Mouse (Mus musculus): ENCODE results near the gene Parp9. TPM values are rescaled to one million over a fixed set of nuclear protein-coding genes. Genes with fewer than 3 reads are reported as not detected.
"Not testable (repeated sequence)": the region's sequence is repeated elsewhere in the genome, so short reads cannot be mapped to it uniquely, and the experiment has no call there.

Gene Parp9
- polyA plus RNA-seq, 1 experiment from 2014 or later: 2.0 TPM

GRCm38 (mm10) chr16:35978450-35978849, 40.2 kb downstream of the Parp9 start, which contains the start of gene Kpna1:
Gene Kpna1 (plus strand): TSS chr16:35978750.
- H3K27me3 ChIP-seq (ENCODE audit: control insufficient read depth, insufficient read depth, low read length); ATAC-seq (ENCODE audit: low FRiP score); H3K9me3 ChIP-seq (ENCODE audit: control insufficient read depth, low read length); H3K36me3 ChIP-seq (ENCODE audit: control insufficient read depth, insufficient read depth, low read length); H3K4me3 ChIP-seq (ENCODE audit: low read depth, low read length); H3K9ac ChIP-seq (ENCODE audit: low read depth, low read length); H3K27ac ChIP-seq (ENCODE audit: low read depth, low read length); H3K4me2 ChIP-seq (replicated peaks; ENCODE audit: low read depth, low read length); H3K4me1 ChIP-seq (replicated peaks; ENCODE audit: control insufficient read depth, insufficient read depth, low read length); DNase-seq (ENCODE audit: low spot score): not testable (repeated sequence)
- WGBS: 95% methylated on average over 1 of the region's 1 CpGs

- 49% methylated on average over 19 of the region's 19 CpGs for WGBS
- Histone ChIP-seq H3K4me2 (replicated peaks; ENCODE audit: low read depth, low read length) (no peak overlapping the region), H3K9me3 (ENCODE audit: control insufficient read depth, low read length) (no peaks in the 10 kb centered on the region), H3K4me3 (ENCODE audit: low read depth, low read length) (no peak overlapping the region), H3K27me3 (ENCODE audit: control insufficient read depth, insufficient read depth, low read length) (peaks cover 4% of the 10 kb centered on the region; the same call in 1 of the 2 replicates), H3K27ac (ENCODE audit: low read depth, low read length) (no peak overlapping the region), H3K9ac (ENCODE audit: low read depth, low read length) (no peak overlapping the region), H3K4me1 (replicated peaks; ENCODE audit: control insufficient read depth, insufficient read depth, low read length) (no peaks in the 10 kb centered on the region), H3K36me3 (ENCODE audit: control insufficient read depth, insufficient read depth, low read length) (no peaks in the 10 kb centered on the region)
- DNase-seq (ENCODE audit: low spot score): peak; percentile 100
- peak; percentile 66 for ATAC-seq (ENCODE audit: low FRiP score)
Measured at GRCm38 (mm10) chr16:35981363-35981821, 43.1 kb downstream of the Parp9 start.

- H3K27ac ChIP-seq (ENCODE audit: low read depth, low read length): no peak overlapping the region
- DNase-seq (ENCODE audit: low spot score) (no peak), ATAC-seq (ENCODE audit: low FRiP score) (no peak; the same call in 1 of the 2 replicates)
- peaks cover 4% of the 10 kb centered on the region; the same call in 1 of the 2 replicates for H3K27me3 ChIP-seq (ENCODE audit: control insufficient read depth, insufficient read depth, low read length)
- H3K9me3 ChIP-seq (ENCODE audit: control insufficient read depth, low read length): no peaks in the 10 kb centered on the region
- peak overlapping the region; percentile 92 for H3K4me3 ChIP-seq (ENCODE audit: low read depth, low read length)
- no peaks in the 10 kb centered on the region for H3K4me1 ChIP-seq (replicated peaks; ENCODE audit: control insufficient read depth, insufficient read depth, low read length)
- no peaks in the 10 kb centered on the region for H3K36me3 ChIP-seq (ENCODE audit: control insufficient read depth, insufficient read depth, low read length)
- peak overlapping the region; percentile 60 for H3K4me2 ChIP-seq (replicated peaks; ENCODE audit: low read depth, low read length)
- peak overlapping the region; percentile 89; the same call in 1 of the 2 replicates for H3K9ac ChIP-seq (ENCODE audit: low read depth, low read length)
- WGBS: 7% methylated on average over 15 of the region's 15 CpGs
Measured at GRCm38 (mm10) chr16:35982506-35982901, 44.2 kb downstream of the Parp9 start.

DNA sequence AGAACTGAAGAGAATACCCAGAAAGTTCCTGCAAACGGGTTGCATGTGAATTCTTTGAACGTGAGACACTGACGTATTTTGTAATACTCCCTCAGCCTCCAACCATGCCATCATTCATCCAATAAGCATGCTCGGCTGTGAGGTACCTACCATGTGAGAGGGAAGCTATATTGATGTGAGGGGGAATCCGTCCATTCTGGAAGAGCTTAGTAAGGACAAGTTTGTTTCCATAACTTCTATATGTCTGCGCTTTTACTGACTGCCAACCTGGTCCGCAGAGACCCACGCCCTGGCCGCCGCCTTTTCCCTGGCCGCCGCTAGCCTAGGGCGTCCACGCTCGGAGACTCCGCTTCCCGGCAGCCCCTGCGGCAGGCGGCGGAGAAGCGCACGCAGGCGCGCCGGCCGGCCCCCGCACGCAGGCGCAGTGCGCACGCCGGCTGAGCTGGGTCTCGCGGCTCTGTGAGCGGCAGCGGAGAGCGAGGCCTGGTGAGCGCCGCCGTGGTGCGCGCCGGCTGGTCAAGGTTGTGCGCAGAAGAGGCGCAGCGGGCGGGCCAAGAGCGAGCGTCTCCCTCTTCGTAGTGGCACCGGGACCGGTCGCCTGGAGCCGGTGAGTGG, 44.7 kb downstream of the Parp9 start:
- peak overlapping the region; percentile 89 for H3K9ac ChIP-seq (ENCODE audit: low read depth, low read length)
- peak; percentile 96 for ATAC-seq (ENCODE audit: low FRiP score)
- H3K36me3 ChIP-seq (ENCODE audit: control insufficient read depth, insufficient read depth, low read length): no peaks in the 10 kb centered on the region
- no peaks in the 10 kb centered on the region for H3K4me1 ChIP-seq (replicated peaks; ENCODE audit: control insufficient read depth, insufficient read depth, low read length)
- peaks cover 4% of the 10 kb centered on the region; the same call in 1 of the 2 replicates for H3K27me3 ChIP-seq (ENCODE audit: control insufficient read depth, insufficient read depth, low read length)
- WGBS: under 1% methylated on average over 44 of the region's 54 CpGs
- peak overlapping the region; percentile 92 for H3K4me3 ChIP-seq (ENCODE audit: low read depth, low read length)
- no peaks in the 10 kb centered on the region for H3K9me3 ChIP-seq (ENCODE audit: control insufficient read depth, low read length)
- peak; percentile 96 for DNase-seq (ENCODE audit: low spot score)
- peak overlapping the region; percentile 99 for H3K27ac ChIP-seq (ENCODE audit: low read depth, low read length)
- H3K4me2 ChIP-seq (replicated peaks; ENCODE audit: low read depth, low read length): peak overlapping the region; percentile 60

DNA sequence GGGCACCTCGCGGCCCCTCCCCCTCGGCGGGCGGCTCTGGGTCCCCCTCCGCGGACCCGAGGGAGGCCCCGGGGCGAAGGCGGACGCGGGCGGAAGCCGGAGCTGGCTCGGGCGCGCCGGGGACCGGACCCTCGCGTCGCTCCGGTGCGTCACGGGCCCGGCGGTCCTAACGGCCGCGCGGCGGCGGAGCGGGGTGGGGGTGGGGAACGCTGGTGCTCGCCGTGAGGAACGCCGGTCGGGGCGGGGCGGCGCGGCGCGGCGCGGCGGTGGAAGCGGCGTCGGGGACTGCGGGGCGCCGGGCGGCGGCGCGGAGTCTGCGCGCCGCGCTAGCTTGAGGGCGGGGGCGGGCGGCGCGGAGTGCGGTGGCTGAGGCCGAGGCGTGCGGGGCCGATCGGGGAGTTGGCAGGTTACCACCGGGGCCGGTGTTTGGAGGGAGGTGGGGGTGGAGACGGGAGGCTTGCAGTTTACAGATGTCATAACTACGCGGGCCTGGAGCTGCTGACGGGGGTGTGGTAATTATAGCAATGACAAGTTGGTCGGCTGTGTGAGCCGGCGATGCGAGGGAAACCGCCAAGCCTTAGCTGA, 45.3 kb downstream of the Parp9 start:
- Histone ChIP-seq H3K9ac (ENCODE audit: low read depth, low read length) (peak overlapping the region; percentile 89), H3K4me3 (ENCODE audit: low read depth, low read length) (peak overlapping the region; percentile 92), H3K9me3 (ENCODE audit: control insufficient read depth, low read length) (no peaks in the 10 kb centered on the region), H3K4me1 (replicated peaks; ENCODE audit: control insufficient read depth, insufficient read depth, low read length) (no peaks in the 10 kb centered on the region), H3K27ac (ENCODE audit: low read depth, low read length) (peak overlapping the region; percentile 99), H3K27me3 (ENCODE audit: control insufficient read depth, insufficient read depth, low read length) (peaks cover 4% of the 10 kb centered on the region; the same call in 1 of the 2 replicates), H3K36me3 (ENCODE audit: control insufficient read depth, insufficient read depth, low read length) (no peaks in the 10 kb centered on the region), H3K4me2 (replicated peaks; ENCODE audit: low read depth, low read length) (peak overlapping the region; percentile 60)
- ATAC-seq (ENCODE audit: low FRiP score) (peak; percentile 81), DNase-seq (ENCODE audit: low spot score) (no peak)
- WGBS: 1% methylated on average over 63 of the region's 86 CpGs

- H3K4me1 ChIP-seq (replicated peaks; ENCODE audit: control insufficient read depth, insufficient read depth, low read length): no peaks in the 10 kb centered on the region
- 66% methylated on average over 3 of the region's 3 CpGs for WGBS
- no peak overlapping the region for H3K27ac ChIP-seq (ENCODE audit: low read depth, low read length)
- peak overlapping the region; percentile 60 for H3K4me2 ChIP-seq (replicated peaks; ENCODE audit: low read depth, low read length)
- H3K4me3 ChIP-seq (ENCODE audit: low read depth, low read length): peak overlapping the region; percentile 92; the same call in 1 of the 2 replicates
- no peaks in the 10 kb centered on the region for H3K9me3 ChIP-seq (ENCODE audit: control insufficient read depth, low read length)
- no peak overlapping the region for H3K9ac ChIP-seq (ENCODE audit: low read depth, low read length)
- H3K27me3 ChIP-seq (ENCODE audit: control insufficient read depth, insufficient read depth, low read length): peaks cover 4% of the 10 kb centered on the region; the same call in 1 of the 2 replicates
- H3K36me3 ChIP-seq (ENCODE audit: control insufficient read depth, insufficient read depth, low read length): no peaks in the 10 kb centered on the region
- ATAC-seq (ENCODE audit: low FRiP score): no peak
- no peak for DNase-seq (ENCODE audit: low spot score)
Measured at GRCm38 (mm10) chr16:35984471-35984870, 46.2 kb downstream of the Parp9 start.

DNA sequence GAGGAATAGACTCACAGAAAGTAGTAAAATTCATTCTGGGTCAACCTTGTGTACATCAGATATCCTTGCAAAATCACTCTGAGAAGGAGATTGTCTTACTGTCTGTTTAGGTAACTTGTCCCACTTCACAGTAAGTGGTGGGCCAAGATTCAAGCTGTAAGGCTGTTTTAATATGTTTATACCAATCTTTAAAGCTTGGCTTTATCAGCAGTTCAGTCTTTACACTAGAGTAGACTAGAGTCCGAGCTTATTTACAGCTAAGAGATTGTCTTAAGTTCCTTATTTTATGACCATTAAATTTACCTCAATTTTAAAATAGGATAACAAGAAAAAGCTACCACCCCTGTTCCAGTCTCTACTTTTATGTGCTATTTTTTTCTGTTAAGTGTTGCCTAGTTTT, 49.7 kb downstream of the Parp9 start:
- Histone ChIP-seq H3K27me3 (ENCODE audit: control insufficient read depth, insufficient read depth, low read length) (no peaks in the 10 kb centered on the region), H3K4me2 (replicated peaks; ENCODE audit: low read depth, low read length) (no peak overlapping the region), H3K36me3 (ENCODE audit: control insufficient read depth, insufficient read depth, low read length) (no peaks in the 10 kb centered on the region), H3K4me1 (replicated peaks; ENCODE audit: control insufficient read depth, insufficient read depth, low read length) (no peaks in the 10 kb centered on the region), H3K27ac (ENCODE audit: low read depth, low read length) (no peak overlapping the region), H3K9me3 (ENCODE audit: control insufficient read depth, low read length) (no peaks in the 10 kb centered on the region), H3K4me3 (ENCODE audit: low read depth, low read length) (no peak overlapping the region), H3K9ac (ENCODE audit: low read depth, low read length) (no peak overlapping the region)
- ATAC-seq (ENCODE audit: low FRiP score): no peak
- no peak for DNase-seq (ENCODE audit: low spot score)
- 87% methylated on average over 1 of the region's 1 CpGs for WGBS

DNA sequence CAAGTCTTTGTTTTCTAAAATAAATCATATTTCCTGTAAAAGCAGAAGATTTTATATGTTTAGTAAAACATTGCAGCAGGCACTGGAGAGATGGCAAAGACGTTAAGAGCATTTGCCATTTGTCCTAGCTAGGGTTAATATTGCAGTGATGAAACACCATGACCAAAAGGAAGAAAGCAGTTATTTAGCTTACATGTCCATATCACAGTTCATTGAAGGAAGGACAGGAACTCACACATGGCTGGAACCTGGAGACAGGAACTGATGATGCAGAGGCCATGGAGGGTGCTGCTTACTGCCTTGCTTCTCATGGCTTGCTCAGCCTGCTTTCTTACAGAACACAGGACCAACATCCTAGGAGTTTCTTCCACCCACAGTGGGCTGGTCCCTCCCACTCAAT, 54.1 kb downstream of the Parp9 start:
- Histone ChIP-seq H3K27me3 (ENCODE audit: control insufficient read depth, insufficient read depth, low read length) (no peaks in the 10 kb centered on the region), H3K9me3 (ENCODE audit: control insufficient read depth, low read length) (no peaks in the 10 kb centered on the region), H3K36me3 (ENCODE audit: control insufficient read depth, insufficient read depth, low read length) (no peaks in the 10 kb centered on the region), H3K4me3 (ENCODE audit: low read depth, low read length) (no peak overlapping the region), H3K4me1 (replicated peaks; ENCODE audit: control insufficient read depth, insufficient read depth, low read length) (no peaks in the 10 kb centered on the region), H3K9ac (ENCODE audit: low read depth, low read length) (no peak overlapping the region), H3K4me2 (replicated peaks; ENCODE audit: low read depth, low read length) (no peak overlapping the region), H3K27ac (ENCODE audit: low read depth, low read length) (no peak overlapping the region)
- ATAC-seq (ENCODE audit: low FRiP score) (no peak), DNase-seq (ENCODE audit: low spot score) (no peak)
- 90% methylated on average over 1 of the region's 1 CpGs for WGBS

- no peak overlapping the region for H3K27ac ChIP-seq (ENCODE audit: low read depth, low read length)
- no peaks in the 10 kb centered on the region for H3K36me3 ChIP-seq (ENCODE audit: control insufficient read depth, insufficient read depth, low read length)
- no peak overlapping the region for H3K9ac ChIP-seq (ENCODE audit: low read depth, low read length)
- no peaks in the 10 kb centered on the region for H3K4me1 ChIP-seq (replicated peaks; ENCODE audit: control insufficient read depth, insufficient read depth, low read length)
- no peaks in the 10 kb centered on the region for H3K9me3 ChIP-seq (ENCODE audit: control insufficient read depth, low read length)
- ATAC-seq (ENCODE audit: low FRiP score): no peak
- WGBS: 95% methylated on average over 3 of the region's 3 CpGs
- DNase-seq (ENCODE audit: low spot score): no peak
- H3K4me3 ChIP-seq (ENCODE audit: low read depth, low read length): no peak overlapping the region
- no peaks in the 10 kb centered on the region for H3K27me3 ChIP-seq (ENCODE audit: control insufficient read depth, insufficient read depth, low read length)
- H3K4me2 ChIP-seq (replicated peaks; ENCODE audit: low read depth, low read length): no peak overlapping the region
Measured at GRCm38 (mm10) chr16:35993316-35993715, 55.0 kb downstream of the Parp9 start.
